Mouse (Mus musculus): ENCODE measurements around the gene Cd34. TPM values are rescaled to one million over a fixed set of nuclear protein-coding genes. Genes with fewer than 3 reads are reported as not detected.
A peak's percentile ranks its signal among the peaks of the same experiment; 100 is the strongest.

Cd34 gene
- total RNA-seq, 2 experiments from 2014 or later, result 6.7 TPM; not detected in 1

- no peak for ATAC-seq (replicated peaks; ENCODE audit: low FRiP score, low TSS enrichment, poor library complexity, severe bottlenecking)
Observed at GRCm38 (mm10) chr1:194995196-194995595, 56.6 kb downstream of the Cd34 start.

DNA sequence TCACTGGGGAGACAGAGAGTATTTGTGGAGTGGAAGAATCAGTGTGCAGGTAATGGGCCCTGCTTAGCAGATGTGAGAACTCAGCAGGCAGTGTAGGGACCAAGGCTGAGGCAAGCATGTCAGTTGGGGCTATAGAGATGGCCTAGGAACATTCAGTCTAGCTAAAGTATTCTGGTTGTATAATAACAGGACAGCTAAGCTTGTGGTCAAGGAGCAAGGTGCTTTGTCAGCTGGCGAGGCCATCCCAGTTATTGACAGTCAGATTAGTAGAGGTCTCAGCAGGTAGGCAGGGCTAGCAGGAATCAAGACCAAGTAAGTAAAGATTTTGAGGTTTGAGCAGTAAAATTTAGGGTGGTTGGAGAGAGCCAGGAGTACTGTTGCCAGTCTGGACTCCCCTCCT is 59.8 kb downstream of the Cd34 start:
- no peak for ATAC-seq (replicated peaks; ENCODE audit: low FRiP score, low TSS enrichment, poor library complexity, severe bottlenecking)

- no peak for ATAC-seq (replicated peaks; ENCODE audit: low FRiP score, low TSS enrichment, poor library complexity, severe bottlenecking)
Observed at GRCm38 (mm10) chr1:195003328-195003727, 64.7 kb downstream of the Cd34 start.

GRCm38 (mm10) chr1:195004194-195004593 is 65.6 kb downstream of the Cd34 start:
- peak; percentile 73 for ATAC-seq (replicated peaks; ENCODE audit: low FRiP score, low TSS enrichment, poor library complexity, severe bottlenecking)

- no peak for ATAC-seq (replicated peaks; ENCODE audit: low FRiP score, low TSS enrichment, poor library complexity, severe bottlenecking)
Observed at GRCm38 (mm10) chr1:195006267-195006666, 67.6 kb downstream of the Cd34 start.

Other genes starting within 250 kb of the Cd34 start
- 3.1 and 3.6 TPM in 2 replicates for gene Cd46, start 153.4 kb downstream of the Cd34 start, total RNA-seq (2014; fragmentation: Nextera tagmentation)
- gene Cd46, start 153.4 kb downstream of the Cd34 start, total RNA-seq (2017), result 0.56 and 0.88 TPM in 2 replicates
- gene Cr1l, start 192.8 kb downstream of the Cd34 start, total RNA-seq (2014; fragmentation: Nextera tagmentation), result 63.9 and 94.4 TPM in 2 replicates
- gene Cr1l, start 192.8 kb downstream of the Cd34 start, total RNA-seq (2017), result 120 and 155 TPM in 2 replicates
- not detected in 2 replicates for gene Cr2, start 237.9 kb downstream of the Cd34 start, total RNA-seq (2014; fragmentation: Nextera tagmentation)
- not detected in 2 replicates for gene Cr2, start 237.9 kb downstream of the Cd34 start, total RNA-seq (2017)